Mouse (Mus musculus) spleen, embryonic (tissue): ENCODE data around the gene Cyb5r3.

Experiments used
- CTCF ChIA-PET: fragments of 350-600 bp; sonication (Branson Sonifier 250); formaldehyde crosslinking; loops from one replicate; lab custom pipeline; 2022; lab: Charles Lee

Cyb5r3 gene

GRCm38 (mm10) chr15:83150694-83151093, 21.7 kb downstream of the Cyb5r3 start:
- CTCF ChIA-PET = no interaction called here

DNA sequence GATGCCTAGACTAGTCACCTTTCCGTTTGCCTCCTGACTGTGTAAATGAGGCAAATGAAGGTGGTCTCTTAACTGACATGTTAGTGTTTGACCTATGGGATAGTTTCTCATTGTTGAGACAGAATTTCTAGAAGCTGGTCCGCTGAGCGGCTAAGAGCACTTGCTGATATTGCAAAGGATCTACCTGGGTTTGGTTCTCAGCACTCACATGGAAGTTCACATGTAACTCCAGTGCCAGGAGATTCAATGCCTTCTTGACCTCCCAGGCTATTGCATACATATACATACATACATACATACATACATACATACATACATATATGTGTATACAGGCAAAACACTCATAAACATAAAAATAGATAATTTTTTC, 22.3 kb downstream of the Cyb5r3 start:
- CTCF ChIA-PET = no interaction called here

GRCm38 (mm10) chr15:83149196-83150072, 23.0 kb downstream of the Cyb5r3 start, which contains the start of gene Poldip3:
Gene Poldip3 (minus strand): TSS chr15:83149384.
- CTCF ChIA-PET = no interaction called here

DNA sequence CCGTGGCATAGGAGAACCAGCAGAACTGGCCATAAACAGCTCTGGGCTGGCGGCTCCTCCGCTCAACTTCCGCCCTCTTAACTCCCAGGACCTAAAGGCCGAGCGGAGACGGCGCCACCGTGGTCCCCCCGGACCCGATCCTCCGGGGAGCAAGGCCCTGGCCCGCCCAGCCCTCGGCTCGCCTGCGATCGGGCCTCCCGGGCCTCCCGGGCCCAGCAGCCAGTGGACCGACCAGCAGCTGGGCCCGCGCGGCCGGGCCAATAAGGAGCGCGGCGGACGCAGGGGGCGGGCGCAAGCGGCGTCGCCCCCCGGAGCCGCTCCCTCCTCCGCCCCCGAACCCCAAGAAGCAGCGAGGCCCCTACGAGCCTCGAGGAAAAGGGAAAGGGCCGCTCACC, 23.6 kb downstream of the Cyb5r3 start:
- CTCF ChIA-PET = no interaction called here

- CTCF ChIA-PET = no interaction called here
These were observed 24.0 kb downstream of the Cyb5r3 start for GRCm38 (mm10) chr15:83148395-83148794.

DNA sequence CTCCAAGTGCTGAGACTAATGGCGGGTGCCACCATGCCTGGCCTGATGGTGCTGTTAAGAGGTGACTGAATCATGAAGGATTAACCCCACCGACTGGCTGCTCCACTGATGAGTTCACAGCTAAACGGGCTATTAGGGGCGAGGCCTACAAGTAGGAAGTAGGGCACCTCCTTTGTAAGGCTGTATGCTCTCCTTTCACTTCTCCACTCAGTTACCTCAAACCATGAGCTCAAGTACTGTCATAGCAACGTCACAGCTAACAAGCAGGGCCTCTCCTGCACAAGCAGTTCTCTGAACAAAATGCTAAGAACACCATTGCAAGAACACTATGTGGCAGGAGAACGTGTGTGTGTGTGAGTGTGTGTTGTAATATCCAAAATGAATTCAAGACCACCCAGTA, 26.9 kb downstream of the Cyb5r3 start:
- CTCF ChIA-PET = no interaction called here

DNA sequence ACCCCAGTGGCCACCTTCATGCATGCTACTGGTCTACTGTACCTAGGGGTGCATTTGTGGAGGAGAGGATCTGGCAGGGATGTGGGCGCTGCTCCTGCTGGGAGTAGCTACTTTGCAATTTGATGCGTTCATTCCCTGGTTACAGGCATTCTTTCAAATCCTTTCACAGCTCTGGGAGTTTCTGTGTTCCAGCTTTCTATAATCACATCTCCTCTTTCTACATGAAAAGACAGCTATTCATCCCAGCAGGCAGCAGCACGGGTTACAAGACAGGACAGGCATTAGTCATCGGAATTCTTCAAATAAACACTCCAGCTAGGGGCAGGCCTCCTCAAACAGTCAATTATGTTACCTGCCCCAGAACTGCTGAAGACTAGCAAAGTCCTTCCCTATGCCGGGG, 29.5 kb downstream of the Cyb5r3 start:
- CTCF ChIA-PET = interaction anchor here (0.6 kb wide), 1 partner anchor 14 kb away, joined by 3 read pairs; no protein-coding TSS in a partner anchor

DNA sequence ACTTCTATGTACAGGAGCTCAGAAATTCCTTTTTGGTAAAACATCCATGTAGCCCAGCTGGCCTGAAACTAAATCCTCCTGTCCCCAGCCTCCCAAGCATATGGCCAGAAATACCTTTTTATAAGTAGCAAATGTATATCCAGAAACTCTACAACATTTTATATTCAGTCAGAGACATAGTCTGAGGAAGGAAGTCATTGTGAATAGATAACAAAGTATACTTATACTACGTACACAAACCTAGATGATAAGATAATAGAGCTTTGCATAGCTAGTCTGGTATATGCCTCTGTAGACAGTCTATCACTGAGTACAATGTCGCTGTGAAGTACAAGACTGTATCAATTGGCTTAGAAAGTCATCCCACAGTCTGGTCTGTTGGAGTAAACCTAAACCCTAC, 36.7 kb downstream of the Cyb5r3 start:
- CTCF ChIA-PET = no interaction called here

- CTCF ChIA-PET = no interaction called here
These were observed 37.7 kb downstream of the Cyb5r3 start for GRCm38 (mm10) chr15:83134671-83135070.

- CTCF ChIA-PET = no interaction called here
These were observed 42.7 kb downstream of the Cyb5r3 start for GRCm38 (mm10) chr15:83129530-83130231.

- CTCF ChIA-PET = interaction anchor here (0.6 to 0.9 kb wide), 2 partner anchors 17 to 30 kb away, joined by 3 read pairs; no protein-coding TSS in a partner anchor
These were observed 45.4 kb downstream of the Cyb5r3 start for GRCm38 (mm10) chr15:83127037-83127436.

GRCm38 (mm10) chr15:83126582-83126981, 45.8 kb downstream of the Cyb5r3 start:
- CTCF ChIA-PET = interaction anchor here (0.6 to 0.9 kb wide), 2 partner anchors 16 to 30 kb away, joined by 3 read pairs; no protein-coding TSS in a partner anchor

DNA sequence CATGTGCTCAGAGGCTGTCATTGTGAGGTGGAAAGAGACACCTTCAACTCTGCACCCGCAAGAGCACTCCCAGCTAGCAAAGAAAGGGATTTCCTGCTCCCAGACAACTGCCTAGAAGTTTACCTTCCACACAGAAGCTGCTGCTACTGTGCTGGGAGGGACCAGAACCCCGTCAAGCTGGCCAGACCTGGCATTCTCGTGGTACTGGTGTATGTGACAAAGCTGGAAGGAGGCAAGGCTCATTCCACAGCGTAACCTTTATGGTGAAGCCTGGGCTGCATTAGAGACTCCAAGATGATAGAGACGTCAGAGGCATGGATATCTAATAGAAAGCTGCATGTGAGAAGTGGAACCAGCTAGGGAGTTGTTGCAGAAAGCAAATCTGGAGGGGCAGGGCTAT, 47.8 kb downstream of the Cyb5r3 start:
- CTCF ChIA-PET = no interaction called here

DNA sequence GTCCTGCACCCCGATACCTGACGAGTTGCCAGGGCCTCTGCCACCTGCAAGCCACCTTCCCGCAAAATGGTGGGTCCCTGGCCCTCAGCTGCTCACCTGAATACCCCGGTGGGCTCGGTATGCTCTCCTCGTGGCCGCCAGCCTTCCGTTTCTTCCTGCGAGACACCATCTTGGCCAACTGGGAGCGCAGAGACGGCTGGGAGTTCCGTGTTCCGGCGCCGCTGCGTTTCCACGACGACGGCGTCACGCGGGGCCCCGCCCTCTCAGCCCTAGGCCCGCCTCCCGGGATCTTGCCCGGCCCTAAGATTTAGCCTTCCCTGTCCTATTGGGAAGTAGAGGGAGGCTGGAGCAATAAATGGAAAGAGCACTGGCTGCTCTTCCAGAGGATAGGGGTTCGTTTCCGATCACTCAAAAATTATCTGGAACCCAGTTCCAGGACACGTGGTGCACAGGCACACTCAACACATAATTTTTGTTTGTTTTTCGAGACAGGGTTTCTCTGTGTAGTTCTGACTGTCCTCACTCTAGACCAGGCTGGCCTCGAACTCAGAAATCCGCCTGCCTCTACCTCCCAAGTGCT, 49.7 kb downstream of the Cyb5r3 start, which contains the start of gene Rrp7a:
Gene Rrp7a (minus strand): TSS at position 236 of the 580 bp plus-strand sequence.
- CTCF ChIA-PET = no interaction called here

- CTCF ChIA-PET = no interaction called here
These were observed 50.5 kb downstream of the Cyb5r3 start for GRCm38 (mm10) chr15:83121709-83122565.

- CTCF ChIA-PET = interaction anchor here (0.6 kb wide), 1 partner anchor 125 kb away, joined by 17 read pairs; no protein-coding TSS in a partner anchor
These were observed 54.0 kb downstream of the Cyb5r3 start for GRCm38 (mm10) chr15:83118360-83118759.

GRCm38 (mm10) chr15:83115071-83115470, 57.3 kb downstream of the Cyb5r3 start:
- CTCF ChIA-PET = no interaction called here

DNA sequence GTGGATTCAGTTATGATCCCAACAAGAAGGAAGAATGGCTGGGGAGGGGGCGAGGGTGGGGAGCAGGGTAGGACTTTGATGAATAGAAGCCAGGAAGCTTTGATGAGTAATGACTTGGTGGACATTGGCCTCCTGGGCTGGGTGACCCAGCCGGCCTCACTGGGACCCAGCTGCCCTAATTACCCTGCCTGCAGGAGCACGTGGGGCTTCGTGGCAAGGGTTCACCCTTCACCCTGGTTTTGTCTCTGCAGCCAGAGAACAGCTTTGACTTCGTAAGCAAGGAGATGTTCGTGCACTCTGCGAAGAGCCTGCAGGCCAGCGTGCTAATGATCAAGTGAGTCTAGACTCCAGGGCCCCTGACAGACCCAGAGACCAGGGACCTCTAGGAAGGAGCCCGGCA, 58.3 kb downstream of the Cyb5r3 start:
- CTCF ChIA-PET = no interaction called here

DNA sequence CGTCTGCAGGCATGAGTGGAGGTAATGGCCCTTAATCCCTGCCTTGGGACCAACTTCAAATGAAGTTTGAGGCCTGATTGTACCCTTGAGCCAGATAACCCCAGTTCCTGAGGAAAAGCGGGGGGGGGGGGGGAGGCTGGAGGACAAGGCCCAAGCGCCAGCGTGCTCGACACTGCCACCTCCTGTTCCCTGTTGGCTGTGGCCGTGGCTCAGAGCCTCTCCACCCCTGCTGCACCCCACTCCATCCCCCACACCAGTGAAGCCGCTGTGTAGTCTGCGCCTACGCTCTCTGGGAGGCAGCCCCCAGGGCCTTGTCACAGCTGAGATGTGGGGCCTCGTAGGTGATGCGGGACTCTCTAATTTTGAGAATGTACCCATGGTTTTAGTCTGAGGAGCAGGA, 59.5 kb downstream of the Cyb5r3 start:
- CTCF ChIA-PET = interaction anchor here (0.6 to 1.0 kb wide), 2 partner anchors 237 to 308 kb away, joined by 3 to 9 read pairs; no protein-coding TSS in a partner anchor

DNA sequence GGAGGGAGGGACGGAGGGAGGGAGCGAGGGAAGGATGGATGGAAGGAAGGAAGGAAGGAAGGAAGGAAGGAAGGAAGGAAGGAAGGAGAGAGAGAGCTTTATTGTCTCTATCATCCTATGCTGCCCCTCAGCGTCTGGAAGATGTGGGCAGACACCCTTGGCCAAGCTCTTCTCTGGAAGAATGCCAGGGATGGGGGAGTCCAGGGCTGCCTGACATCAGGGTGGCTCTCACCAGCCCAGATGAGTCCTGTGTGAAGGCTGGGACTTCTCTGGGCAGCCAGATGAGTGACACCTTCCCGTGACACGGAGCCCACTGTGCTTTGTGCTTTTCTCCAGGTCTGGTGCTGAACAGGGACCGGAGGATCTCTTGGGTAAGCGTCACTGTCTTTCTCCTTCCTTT, 60.5 kb downstream of the Cyb5r3 start:
- CTCF ChIA-PET = interaction anchor here (1.0 kb wide), 1 partner anchor 307 kb away, joined by 3 read pairs; no protein-coding TSS in a partner anchor

GRCm38 (mm10) chr15:83111290-83111689, 61.1 kb downstream of the Cyb5r3 start:
- CTCF ChIA-PET = no interaction called here
